Mouse (Mus musculus): ENCODE measurements around the gene Abcb9. TPM values are rescaled to one million over a fixed set of nuclear protein-coding genes. Genes with fewer than 3 reads are reported as not detected.

Gene Abcb9
- polyA plus RNA-seq, 1 experiment from 2014 or later, result 1.3 TPM

- 85% methylated on average over 5 of the region's 5 CpGs for WGBS
- H3K4me3 ChIP-seq, result no peak overlapping the region
- H3K27ac ChIP-seq, result no peak overlapping the region
- ATAC-seq (ENCODE audit: insufficient number of reproducible peaks, insufficient read depth, low FRiP score, low TSS enrichment), result no peak
- H3K9ac ChIP-seq, result no peak overlapping the region
- no peaks in the 10 kb centered on the region for H3K27me3 ChIP-seq
- H3K4me2 ChIP-seq (replicated peaks), result no peak overlapping the region
- H3K9me3 ChIP-seq, result no peaks in the 10 kb centered on the region
- H3K36me3 ChIP-seq, result peaks cover 10% of the 10 kb centered on the region; the same call in 1 of the 2 replicates
- peaks cover 26% of the 10 kb centered on the region for H3K4me1 ChIP-seq
These were observed 69.0 kb downstream of the Abcb9 start for GRCm38 (mm10) chr5:124026568-124026967.

- Histone ChIP-seq H3K27ac (no peak overlapping the region), H3K9me3 (no peaks in the 10 kb centered on the region), H3K27me3 (no peaks in the 10 kb centered on the region), H3K9ac (no peak overlapping the region), H3K4me2 (replicated peaks) (no peak overlapping the region), H3K4me1 (peaks cover 23% of the 10 kb centered on the region), H3K36me3 (peaks cover 11% of the 10 kb centered on the region; the same call in 1 of the 2 replicates), H3K4me3 (no peak overlapping the region)
- ATAC-seq (ENCODE audit: insufficient number of reproducible peaks, insufficient read depth, low FRiP score, low TSS enrichment), result no peak
- 90% methylated on average over 15 of the region's 15 CpGs for WGBS
These were observed 69.8 kb downstream of the Abcb9 start for GRCm38 (mm10) chr5:124025587-124026441.

DNA sequence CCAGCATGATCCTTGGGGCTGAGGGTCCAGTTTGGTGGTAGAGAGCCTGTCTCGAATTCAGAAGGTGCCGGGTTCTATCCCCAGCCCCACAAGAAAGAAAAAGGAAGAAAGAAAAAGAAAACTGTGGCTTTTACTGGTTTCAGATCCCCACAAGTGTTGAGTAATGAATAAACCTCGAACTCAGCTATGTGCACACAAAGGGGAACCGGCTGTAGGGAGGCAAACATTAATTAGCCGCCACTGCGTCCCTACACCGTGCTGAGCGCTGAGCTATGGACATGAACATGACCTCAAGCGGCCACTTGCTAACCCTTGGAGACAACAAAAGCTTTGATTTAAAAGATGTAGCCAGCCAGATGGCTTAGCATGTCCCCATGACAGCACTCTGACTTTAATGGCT, 70.5 kb downstream of the Abcb9 start:
- H3K27ac ChIP-seq, result no peak overlapping the region
- H3K27me3 ChIP-seq, result no peaks in the 10 kb centered on the region
- H3K4me1 ChIP-seq, result peaks cover 20% of the 10 kb centered on the region
- ATAC-seq (ENCODE audit: insufficient number of reproducible peaks, insufficient read depth, low FRiP score, low TSS enrichment), result no peak
- peaks cover 11% of the 10 kb centered on the region; the same call in 1 of the 2 replicates for H3K36me3 ChIP-seq
- no peak overlapping the region for H3K4me2 ChIP-seq (replicated peaks)
- no peaks in the 10 kb centered on the region for H3K9me3 ChIP-seq
- no peak overlapping the region for H3K9ac ChIP-seq
- 66% methylated on average over 9 of the region's 9 CpGs for WGBS
- H3K4me3 ChIP-seq, result no peak overlapping the region

- ATAC-seq (ENCODE audit: insufficient number of reproducible peaks, insufficient read depth, low FRiP score, low TSS enrichment), result no peak
- WGBS, result 80% methylated on average over 6 of the region's 6 CpGs
- Histone ChIP-seq H3K9me3 (no peaks in the 10 kb centered on the region), H3K4me3 (no peak overlapping the region), H3K9ac (no peak overlapping the region), H3K27me3 (no peaks in the 10 kb centered on the region), H3K36me3 (peaks cover 11% of the 10 kb centered on the region; the same call in 1 of the 2 replicates), H3K4me1 (peaks cover 20% of the 10 kb centered on the region), H3K27ac (no peak overlapping the region), H3K4me2 (replicated peaks) (no peak overlapping the region)
These were observed 70.9 kb downstream of the Abcb9 start for GRCm38 (mm10) chr5:124024677-124025076.

DNA sequence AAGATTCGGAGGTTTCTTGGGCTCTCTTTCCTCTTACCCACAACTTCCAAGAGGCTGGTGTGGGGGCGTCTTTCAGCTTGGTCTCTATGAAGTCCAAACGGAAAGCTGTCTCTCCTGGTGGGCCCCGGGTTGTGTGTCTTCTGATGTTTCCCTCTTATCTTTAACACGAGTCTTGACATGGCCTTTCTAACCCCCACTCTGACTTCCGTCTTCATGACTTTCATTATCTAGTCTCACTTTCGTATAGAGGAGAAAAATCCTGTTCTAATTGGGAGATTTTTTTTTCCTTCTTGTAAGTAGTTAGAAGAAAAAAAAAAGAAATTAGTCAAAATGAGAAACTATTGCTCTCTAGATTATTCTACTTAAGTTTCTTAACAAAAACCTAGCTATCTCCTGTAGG, 73.2 kb downstream of the Abcb9 start:
- Histone ChIP-seq H3K4me2 (replicated peaks) (no peak overlapping the region), H3K9ac (no peak overlapping the region), H3K27me3 (no peaks in the 10 kb centered on the region), H3K36me3 (0 out of 2 replicates have a peak, but pooled peaks cover 6% of the 10 kb centered on the region), H3K4me3 (no peak overlapping the region), H3K27ac (no peak overlapping the region), H3K9me3 (no peaks in the 10 kb centered on the region), H3K4me1 (peaks cover 12% of the 10 kb centered on the region)
- WGBS, result 81% methylated on average over 7 of the region's 7 CpGs
- ATAC-seq (ENCODE audit: insufficient number of reproducible peaks, insufficient read depth, low FRiP score, low TSS enrichment), result no peak

GRCm38 (mm10) chr5:124021701-124022100, 73.9 kb downstream of the Abcb9 start:
- ATAC-seq (ENCODE audit: insufficient number of reproducible peaks, insufficient read depth, low FRiP score, low TSS enrichment), result no peak
- H3K9ac ChIP-seq, result no peak overlapping the region
- peaks cover 13% of the 10 kb centered on the region for H3K4me1 ChIP-seq
- no peak overlapping the region for H3K4me3 ChIP-seq
- H3K27ac ChIP-seq, result no peak overlapping the region
- 0 out of 2 replicates have a peak, but pooled peaks cover 4% of the 10 kb centered on the region for H3K36me3 ChIP-seq
- H3K4me2 ChIP-seq (replicated peaks), result no peak overlapping the region
- H3K27me3 ChIP-seq, result no peaks in the 10 kb centered on the region
- H3K9me3 ChIP-seq, result no peaks in the 10 kb centered on the region
- WGBS, result 85% methylated on average over 11 of the region's 11 CpGs

DNA sequence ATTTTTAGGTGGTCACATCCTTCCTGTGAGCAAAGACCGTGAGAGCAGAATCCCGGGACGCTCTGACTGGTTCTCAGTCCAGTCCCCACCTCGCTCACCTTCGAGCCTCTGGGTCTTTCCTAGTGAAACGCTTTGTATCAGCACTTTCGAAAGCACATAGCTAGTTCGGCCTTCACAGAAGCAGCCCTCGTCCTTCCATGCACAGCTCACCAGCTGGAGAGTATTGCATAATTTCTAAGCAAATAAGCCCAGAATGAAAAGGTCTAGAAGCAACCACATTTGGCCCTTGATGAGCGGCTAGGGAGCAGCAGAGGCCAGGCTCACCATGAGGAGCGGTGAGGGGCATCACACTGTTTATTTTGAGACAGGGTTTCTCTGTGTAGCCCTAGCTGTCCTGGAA, 74.5 kb downstream of the Abcb9 start:
- Histone ChIP-seq H3K9ac (no peak overlapping the region), H3K27me3 (no peaks in the 10 kb centered on the region), H3K4me3 (no peak overlapping the region), H3K4me1 (peaks cover 15% of the 10 kb centered on the region), H3K36me3 (0 out of 2 replicates have a peak, but pooled peaks cover 4% of the 10 kb centered on the region), H3K27ac (no peak overlapping the region), H3K9me3 (no peaks in the 10 kb centered on the region), H3K4me2 (replicated peaks) (no peak overlapping the region)
- ATAC-seq (ENCODE audit: insufficient number of reproducible peaks, insufficient read depth, low FRiP score, low TSS enrichment), result no peak
- 92% methylated on average over 11 of the region's 11 CpGs for WGBS

- no peak for ATAC-seq (ENCODE audit: insufficient number of reproducible peaks, insufficient read depth, low FRiP score, low TSS enrichment)
- peaks cover 21% of the 10 kb centered on the region for H3K4me1 ChIP-seq
- 73% methylated on average over 12 of the region's 12 CpGs for WGBS
- no peaks in the 10 kb centered on the region for H3K9me3 ChIP-seq
- no peak overlapping the region for H3K9ac ChIP-seq
- H3K4me2 ChIP-seq (replicated peaks), result no peak overlapping the region
- no peaks in the 10 kb centered on the region for H3K27me3 ChIP-seq
- no peak overlapping the region for H3K4me3 ChIP-seq
- H3K36me3 ChIP-seq, result 0 out of 2 replicates have a peak, but pooled peaks cover 4% of the 10 kb centered on the region
- H3K27ac ChIP-seq, result no peak overlapping the region
These were observed 76.0 kb downstream of the Abcb9 start for GRCm38 (mm10) chr5:124019348-124020216.

- Histone ChIP-seq H3K4me1 (peaks cover 30% of the 10 kb centered on the region), H3K9ac (no peak overlapping the region), H3K4me3 (no peak overlapping the region), H3K36me3 (0 out of 2 replicates have a peak, but pooled peaks cover 4% of the 10 kb centered on the region), H3K9me3 (no peaks in the 10 kb centered on the region), H3K27me3 (no peaks in the 10 kb centered on the region), H3K27ac (no peak overlapping the region), H3K4me2 (replicated peaks) (no peak overlapping the region)
- WGBS, result 87% methylated on average over 9 of the region's 9 CpGs
- no peak for ATAC-seq (ENCODE audit: insufficient number of reproducible peaks, insufficient read depth, low FRiP score, low TSS enrichment)
These were observed 76.9 kb downstream of the Abcb9 start for GRCm38 (mm10) chr5:124018651-124019050.

- Histone ChIP-seq H3K4me2 (replicated peaks) (no peak overlapping the region), H3K27ac (no peak overlapping the region), H3K36me3 (0 out of 2 replicates have a peak, but pooled peaks cover 4% of the 10 kb centered on the region), H3K9ac (no peak overlapping the region), H3K27me3 (no peaks in the 10 kb centered on the region), H3K9me3 (no peaks in the 10 kb centered on the region), H3K4me1 (peaks cover 34% of the 10 kb centered on the region), H3K4me3 (no peak overlapping the region)
- ATAC-seq (ENCODE audit: insufficient number of reproducible peaks, insufficient read depth, low FRiP score, low TSS enrichment), result no peak
- 88% methylated on average over 9 of the region's 9 CpGs for WGBS
These were observed 77.7 kb downstream of the Abcb9 start for GRCm38 (mm10) chr5:124017941-124018340.

- no peaks in the 10 kb centered on the region for H3K27me3 ChIP-seq
- H3K4me3 ChIP-seq, result no peak overlapping the region
- no peak overlapping the region for H3K9ac ChIP-seq
- peaks cover 47% of the 10 kb centered on the region for H3K4me1 ChIP-seq
- ATAC-seq (ENCODE audit: insufficient number of reproducible peaks, insufficient read depth, low FRiP score, low TSS enrichment), result no peak
- no peak overlapping the region for H3K27ac ChIP-seq
- H3K36me3 ChIP-seq, result no peaks in the 10 kb centered on the region
- H3K4me2 ChIP-seq (replicated peaks), result no peak overlapping the region
- 89% methylated on average over 7 of the region's 7 CpGs for WGBS
- no peaks in the 10 kb centered on the region for H3K9me3 ChIP-seq
These were observed 79.2 kb downstream of the Abcb9 start for GRCm38 (mm10) chr5:124016291-124016821.
